In the genomic region with DNA sequence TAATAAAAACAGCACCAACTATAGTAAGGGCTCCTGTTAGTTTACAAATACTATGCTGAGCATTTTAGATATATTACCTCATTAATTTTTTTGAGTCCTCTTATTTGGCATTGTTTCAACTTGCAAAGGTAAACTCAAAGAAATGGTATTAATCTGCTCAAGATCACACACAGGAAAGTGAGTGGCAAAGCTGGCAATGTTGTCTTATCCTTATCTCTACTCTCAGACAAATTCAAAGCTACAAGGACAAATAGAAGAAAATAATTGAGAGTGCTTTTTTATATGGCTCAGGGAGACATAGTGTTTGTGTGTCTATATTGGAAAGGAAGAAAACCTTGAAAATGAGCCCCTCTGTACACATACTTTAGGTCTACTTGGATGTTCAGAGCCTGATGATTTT, we compare ENCODE assay signal across 30 mouse cellular contexts.
"Had no signal": no experiment of that assay in that cellular context is flagged by ENCODE, and none has a peak within 500 bp of the region (broad histone marks: within the 10 kb centered on the region; RNA-seq: fewer than 3 reads in every experiment).

No protein-coding gene starts in this region.

- H3K9me3 ChIP-seq: limb, embryonic 10.5 days; limb, embryonic 12.5 days; limb, embryonic 13.5 days; limb, embryonic 15.5 days; liver, embryonic 12.5 days; liver, embryonic 13.5 days; liver, embryonic 15.5 days; lung, embryonic 15.5 days; megakaryocyte, embryonic 14.5 days; midbrain, embryonic 10.5 days; midbrain, embryonic 12.5 days; midbrain, embryonic 13.5 days; midbrain, embryonic 15.5 days; neural tube, embryonic 12.5 days had no signal

- ATAC-seq: liver, embryonic 12.5 days; liver, postnatal 0 days; lung, postnatal 0 days; midbrain, embryonic 13.5 days; midbrain, embryonic 15.5 days; midbrain, embryonic 16.5 days had no signal

- H3K9ac ChIP-seq: limb, embryonic 12.5 days; limb, embryonic 13.5 days; limb, embryonic 15.5 days; liver, embryonic 12.5 days; liver, embryonic 13.5 days; liver, embryonic 14.5 days; liver, embryonic 15.5 days; liver, postnatal 0 days; lung, embryonic 14.5 days; lung, embryonic 15.5 days; midbrain, embryonic 12.5 days; midbrain, embryonic 13.5 days; midbrain, embryonic 15.5 days; neural tube, embryonic 12.5 days had no signal

- H3K27ac ChIP-seq: limb, embryonic 10.5 days; limb, embryonic 12.5 days; limb, embryonic 13.5 days; limb, embryonic 15.5 days; liver, embryonic 12.5 days; liver, embryonic 13.5 days; liver, embryonic 14.5 days; liver, embryonic 15.5 days; lung, embryonic 15.5 days; macrophage; midbrain, embryonic 10.5 days; midbrain, embryonic 12.5 days; midbrain, embryonic 13.5 days; midbrain, embryonic 15.5 days; neural tube, embryonic 12.5 days had no signal

- DNase-seq: left cerebral cortex, postnatal 4 days; liver; liver, embryonic 13.5 days; liver, postnatal 0 days; lung, adult 18-20 months; lung, adult 2 months; lung, embryonic 14.5 days; lung, postnatal 10 days; lung, postnatal 14 days; lung, postnatal 36 days; lung, postnatal 4 days; midbrain, embryonic 14.5 days had no signal

- H3K4me3 ChIP-seq: limb, embryonic 10.5 days; limb, embryonic 12.5 days; limb, embryonic 13.5 days; limb, embryonic 15.5 days; liver, embryonic 12.5 days; liver, embryonic 13.5 days; liver, embryonic 15.5 days; lung, embryonic 15.5 days; megakaryocyte, embryonic 14.5 days; midbrain, embryonic 10.5 days; midbrain, embryonic 12.5 days; midbrain, embryonic 13.5 days; midbrain, embryonic 15.5 days; myocyte; neural tube, embryonic 12.5 days had no signal

- H3K36me3 ChIP-seq: limb, embryonic 10.5 days; limb, embryonic 12.5 days; limb, embryonic 13.5 days; limb, embryonic 15.5 days; liver, embryonic 12.5 days; liver, embryonic 13.5 days; liver, embryonic 15.5 days; lung, embryonic 15.5 days; midbrain, embryonic 10.5 days; midbrain, embryonic 12.5 days; midbrain, embryonic 13.5 days; midbrain, embryonic 15.5 days; neural tube, embryonic 12.5 days had no signal

- H3K27me3 ChIP-seq: limb, embryonic 12.5 days; limb, embryonic 13.5 days; limb, embryonic 15.5 days; liver, embryonic 12.5 days; liver, embryonic 13.5 days; liver, embryonic 15.5 days; lung, embryonic 15.5 days; megakaryocyte, embryonic 14.5 days; midbrain, embryonic 12.5 days; midbrain, embryonic 13.5 days; midbrain, embryonic 15.5 days; neural tube, embryonic 12.5 days had no signal

- H3K4me1 ChIP-seq: limb, embryonic 10.5 days; limb, embryonic 12.5 days; limb, embryonic 13.5 days; limb, embryonic 15.5 days; liver, embryonic 12.5 days; liver, embryonic 13.5 days; liver, embryonic 15.5 days; lung, embryonic 15.5 days; megakaryocyte, embryonic 14.5 days; midbrain, embryonic 10.5 days; midbrain, embryonic 12.5 days; midbrain, embryonic 13.5 days; midbrain, embryonic 15.5 days; neural tube, embryonic 12.5 days had no signal
